Mouse (Mus musculus): Measurements from ENCODE around the gene Phrf1.

GRCm38 (mm10) chr7:141206182-141206937 lies 22.2 kb upstream of the Phrf1 start:
- TF ChIP-seq CTCF (IDR thresholded peaks at IDR 0.05; ENCODE audit: borderline replicate concordance, insufficient read depth, low read depth, low read length) (no peak), POLR2A (IDR thresholded peaks at IDR 0.05; ENCODE audit: borderline replicate concordance, insufficient read depth, low read length) (no peak)

All from cerebellum, adult 2 months (tissue).